Mouse (Mus musculus) stomach, postnatal 0 days (tissue): ENCODE data around the gene Cfap206.

Experiments used
- CTCF ChIP-seq: IDR thresholded peaks from 2 replicates; pipeline ENCODE4 v1.5.1; 2016; ENCODE audit warnings: antibody characterized with exemption, low read depth, mild to moderate bottlenecking, moderate library complexity
- EP300 ChIP-seq: optimal IDR thresholded peaks from 2 replicates; pipeline ENCODE3; 2016; ENCODE audit warnings: antibody characterized with exemption

- TF ChIP-seq CTCF = peak; percentile 27; the same call in 1 of the 2 replicates
- TF ChIP-seq EP300 = no peak
Observed at GRCm38 (mm10) chr4:34720127-34720895, 9.7 kb downstream of the Cfap206 start.
